Mouse (Mus musculus) ZHBTc4 (cell line): Measurements from ENCODE around the gene H2-DMa.

Experiments
- DNase-seq: peaks from one replicate; pipeline ENCODE4 v3.0.0-alpha.2; 2011; ENCODE audit warnings: low read depth, low spot score

H2-DMa gene

GRCm38 (mm10) chr17:34102831-34103230 lies 16.5 kb upstream of the H2-DMa start:
- DNase-seq: no peak

- no peak for DNase-seq
Measured at GRCm38 (mm10) chr17:34104804-34105203, 14.5 kb upstream of the H2-DMa start.

GRCm38 (mm10) chr17:34106555-34106954 lies 12.8 kb upstream of the H2-DMa start:
- peak; percentile 16 for DNase-seq

GRCm38 (mm10) chr17:34107109-34107867 lies 12.1 kb upstream of the H2-DMa start:
- DNase-seq: peak; percentile 41

- peak; percentile 44 for DNase-seq
Measured at GRCm38 (mm10) chr17:34108460-34108859, 10.9 kb upstream of the H2-DMa start.

- peak; percentile 70 for DNase-seq
Measured at GRCm38 (mm10) chr17:34109038-34109805, 10.1 kb upstream of the H2-DMa start.

GRCm38 (mm10) chr17:34109806-34110195 lies 9.5 kb upstream of the H2-DMa start:
- peak; percentile 58 for DNase-seq

- no peak for DNase-seq
Measured at GRCm38 (mm10) chr17:34110309-34110708, 9.0 kb upstream of the H2-DMa start.

- DNase-seq: no peak
Measured at GRCm38 (mm10) chr17:34114114-34114513, 5.2 kb upstream of the H2-DMa start.

GRCm38 (mm10) chr17:34116736-34117370 lies 2.5 kb upstream of the H2-DMa start:
- DNase-seq: no peak

- DNase-seq: peak; percentile 57
Measured at GRCm38 (mm10) chr17:34117421-34118112, 1.8 kb upstream of the H2-DMa start.

- peak; percentile 70 for DNase-seq
Measured at GRCm38 (mm10) chr17:34118113-34118872, 1.0 kb upstream of the H2-DMa start.

- DNase-seq: no peak
Measured at GRCm38 (mm10) chr17:34118873-34119248, 480 bp upstream of the H2-DMa start.

GRCm38 (mm10) chr17:34120180-34120723 lies 911 bp downstream of the H2-DMa start:
- DNase-seq: peak; percentile 95

- peak; percentile 93 for DNase-seq
Measured at GRCm38 (mm10) chr17:34120814-34121171, 1.5 kb downstream of the H2-DMa start.

- peak; percentile 90 for DNase-seq
Measured at GRCm38 (mm10) chr17:34121172-34121878, 2.0 kb downstream of the H2-DMa start.

GRCm38 (mm10) chr17:34121879-34122187 lies 2.5 kb downstream of the H2-DMa start:
- peak; percentile 75 for DNase-seq

- peak; percentile 97 for DNase-seq
Measured at GRCm38 (mm10) chr17:34122188-34122984, 3.0 kb downstream of the H2-DMa start, which contains the start of gene Brd2. Gene Brd2, minus strand, starts transcription at chr17:34122634.

GRCm38 (mm10) chr17:34123111-34123510 lies 3.8 kb downstream of the H2-DMa start:
- DNase-seq: no peak
